Mouse (Mus musculus) bone marrow macrophage, adult 2 months (primary cell): ENCODE measurements around the gene Crx.

Experiments
- CTCF ChIP-seq: IDR thresholded peaks from 2 replicates; pipeline ENCODE4 v1.5.1; 2012; ENCODE audit warnings: low read depth, mild to moderate bottlenecking, low read length, moderate library complexity
- POLR2A ChIP-seq: IDR thresholded peaks from 2 replicates; pipeline ENCODE4 v1.6.1; 2012; ENCODE audit warnings: mild to moderate bottlenecking, low read depth, low read length, borderline replicate concordance

DNA sequence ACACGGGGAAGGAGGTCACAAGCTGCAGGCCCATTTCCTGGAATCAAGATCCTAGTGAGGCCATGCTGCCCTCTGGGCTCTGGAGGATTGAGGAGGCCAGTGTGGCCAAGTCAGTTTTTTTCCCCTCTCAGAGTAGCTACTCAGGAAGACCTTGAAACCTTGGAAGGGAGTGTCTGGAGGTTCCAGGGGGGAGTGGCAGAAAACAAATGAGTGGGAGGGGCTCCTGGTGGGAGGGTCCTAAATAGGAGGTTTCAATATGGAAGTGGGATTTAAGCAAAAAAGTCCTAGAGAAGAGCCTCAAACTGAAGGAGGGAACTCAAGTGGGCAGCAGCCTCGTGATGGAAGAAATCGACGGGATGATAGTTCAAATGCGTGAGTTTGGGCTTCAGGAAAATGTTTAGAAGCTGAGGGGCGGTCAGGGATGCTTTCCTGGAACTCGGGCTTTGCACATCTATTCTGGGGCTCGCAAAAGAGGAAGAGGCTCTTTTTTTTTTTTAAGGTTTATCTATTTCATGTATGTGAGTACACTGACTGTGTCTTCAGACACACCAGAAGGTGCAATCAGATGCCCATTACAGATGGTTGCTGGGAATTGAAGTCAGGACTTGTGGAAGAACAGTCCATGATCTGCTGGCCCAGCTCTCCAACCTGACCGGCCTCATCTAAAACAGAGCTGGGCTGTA, 21.7 kb upstream of the Crx start:
- TF ChIP-seq CTCF (no peak), POLR2A (no peak)
